In the genomic region with DNA sequence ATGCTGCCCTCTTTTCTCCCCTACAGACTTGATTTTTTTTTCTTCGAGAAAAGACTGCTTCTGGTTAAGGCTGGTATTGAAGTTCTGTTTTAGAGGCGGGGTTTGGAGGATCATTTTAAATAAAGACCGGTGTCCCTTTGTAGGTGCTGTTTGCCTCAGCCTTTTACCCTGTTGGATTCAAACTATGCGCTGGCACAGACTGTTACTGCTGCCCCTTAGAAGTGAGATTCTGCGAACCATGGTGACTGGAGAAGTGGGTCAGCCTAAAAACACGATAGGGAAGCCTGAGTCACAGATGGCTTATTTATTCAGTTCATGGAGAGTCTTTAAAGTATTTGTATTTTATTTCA, we compare ENCODE assay signal across 8 mouse cellular contexts. TPM values are rescaled to one million over a fixed set of nuclear protein-coding genes. Genes with fewer than 3 reads are reported as not detected.
DNase-seq lines count a peak whose midpoint lies in the region; ATAC-seq and TF ChIP-seq lines count a peak whose summit lies in the region.

No protein-coding gene starts in this region.

- peak overlapping the region; percentile 92 for H3K27ac ChIP-seq in heart, embryonic 13.5 days (replicated peaks)
- H3K27ac ChIP-seq in liver, embryonic 12.5 days, result peak overlapping the region; percentile 76
- peak overlapping the region; percentile 87; the same call in 1 of the 2 replicates for H3K27ac ChIP-seq in stomach, embryonic 15.5 days

- peak; percentile 17 for DNase-seq in lung, adult 2 months
- no peak for DNase-seq in lung, postnatal 25 days (ENCODE audit: low spot score)
- peak; percentile 61 for DNase-seq in brain, adult 2 months (ENCODE audit: low read depth, low spot score)
- DNase-seq in ovary, postnatal 14 days (ENCODE audit: low spot score), result no peak
- no peak for DNase-seq in MN1 (ENCODE audit: low spot score)

- TF ChIP-seq POLR2A in lung, adult 2 months (IDR thresholded peaks at IDR 0.05; ENCODE audit: borderline replicate concordance, extremely low read depth, low read depth, low read length), result no peak

- H3K9me3 ChIP-seq in heart, embryonic 13.5 days, result no peaks in the 10 kb centered on the region
- H3K9me3 ChIP-seq in liver, embryonic 12.5 days (replicated peaks), result no peaks in the 10 kb centered on the region
- no peaks in the 10 kb centered on the region for H3K9me3 ChIP-seq in stomach, embryonic 15.5 days

- H3K4me2 ChIP-seq in heart, embryonic 13.5 days, result peak overlapping the region; percentile 79
- H3K4me2 ChIP-seq in liver, embryonic 12.5 days, result peak overlapping the region; percentile 98
- H3K4me2 ChIP-seq in stomach, embryonic 15.5 days, result peak overlapping the region; percentile 78

- H3K9ac ChIP-seq in heart, embryonic 13.5 days, result peak overlapping the region; percentile 95
- H3K9ac ChIP-seq in liver, embryonic 12.5 days, result peak overlapping the region; percentile 77
- peak overlapping the region; percentile 76; the same call in 1 of the 2 replicates for H3K9ac ChIP-seq in stomach, embryonic 15.5 days

- 6% methylated on average over 6 of the region's 6 CpGs for WGBS in lung, adult 2 months
- 3% methylated on average over 6 of the region's 6 CpGs for WGBS in heart, embryonic 13.5 days
- 3% methylated on average over 6 of the region's 6 CpGs for WGBS in liver, embryonic 12.5 days (ENCODE audit: insufficient replicate concordance)
- 2% methylated on average over 6 of the region's 6 CpGs for WGBS in stomach, embryonic 15.5 days

- H3K27me3 ChIP-seq in heart, embryonic 13.5 days (replicated peaks), result no peaks in the 10 kb centered on the region
- H3K27me3 ChIP-seq in liver, embryonic 12.5 days (replicated peaks), result no peaks in the 10 kb centered on the region
- no peaks in the 10 kb centered on the region for H3K27me3 ChIP-seq in stomach, embryonic 15.5 days (replicated peaks)

- no peaks in the 10 kb centered on the region for H3K36me3 ChIP-seq in heart, embryonic 13.5 days
- H3K36me3 ChIP-seq in liver, embryonic 12.5 days, result no peaks in the 10 kb centered on the region
- H3K36me3 ChIP-seq in stomach, embryonic 15.5 days, result no peaks in the 10 kb centered on the region

- no peak for ATAC-seq in heart, embryonic 13.5 days (ENCODE audit: extremely low read depth, insufficient number of reproducible peaks, low FRiP score, low TSS enrichment)
- ATAC-seq in liver, embryonic 12.5 days, result no peak
- no peak for ATAC-seq in stomach, embryonic 15.5 days (ENCODE audit: insufficient read depth, low FRiP score, low read depth)

- peaks cover 6% of the 10 kb centered on the region for H3K4me1 ChIP-seq in lung, adult 2 months (ENCODE audit: control insufficient read depth, insufficient read depth, low read length)
- peaks cover 25% of the 10 kb centered on the region for H3K4me1 ChIP-seq in heart, embryonic 13.5 days
- peaks cover 23% of the 10 kb centered on the region for H3K4me1 ChIP-seq in liver, embryonic 12.5 days
- peaks cover 6% of the 10 kb centered on the region; the same call in 1 of the 2 replicates for H3K4me1 ChIP-seq in stomach, embryonic 15.5 days

- no peak for TF ChIP-seq CTCF in lung, adult 2 months (IDR thresholded peaks at IDR 0.05; ENCODE audit: insufficient read depth, low read length)

- H3K4me3 ChIP-seq in lung, adult 2 months (replicated peaks; ENCODE audit: extremely low read depth, low read depth, low read length), result peak overlapping the region; percentile 76
- H3K4me3 ChIP-seq in heart, embryonic 13.5 days, result peak overlapping the region; percentile 92
- H3K4me3 ChIP-seq in liver, embryonic 12.5 days, result peak overlapping the region; percentile 76
- peak overlapping the region; percentile 91 for H3K4me3 ChIP-seq in stomach, embryonic 15.5 days (replicated peaks)

RNA-seq across cellular contexts. Expression of gene Nmt2, which starts 1.1 kb away (rescaled TPM):
- polyA plus RNA-seq in lung, adult 2 months (2012; rRNA removed), result 5.0 and 6.8 TPM in 2 replicates
- polyA plus RNA-seq in heart, embryonic 13.5 days (2015; fragmentation: Nextera tagmentation; extraction: Ambion mirVana), result 32.1 and 36.3 TPM in 2 replicates
- 21.7 and 21.8 TPM in 2 replicates for polyA plus RNA-seq in liver, embryonic 12.5 days (2016; fragmentation: Nextera tagmentation; extraction: Ambion mirVana)
- polyA plus RNA-seq in stomach, embryonic 15.5 days (2015; fragmentation: Nextera tagmentation; extraction: Ambion mirVana), result 38.2 and 39.7 TPM in 2 replicates

RNA-seq across cellular contexts. Expression of gene Rpp38, which starts 47.3 kb away (rescaled TPM):
- polyA plus RNA-seq in lung, adult 2 months (2012; rRNA removed), result 1.1 and 2.2 TPM in 2 replicates
- polyA plus RNA-seq in heart, embryonic 13.5 days (2015; fragmentation: Nextera tagmentation; extraction: Ambion mirVana), result 10.2 and 13.8 TPM in 2 replicates
- 19.7 TPM in 2 replicates for polyA plus RNA-seq in liver, embryonic 12.5 days (2016; fragmentation: Nextera tagmentation; extraction: Ambion mirVana)
- 23.5 and 24.7 TPM in 2 replicates for polyA plus RNA-seq in stomach, embryonic 15.5 days (2015; fragmentation: Nextera tagmentation; extraction: Ambion mirVana)

RNA-seq across cellular contexts. Expression of gene Acbd7, which starts 50.8 kb away (rescaled TPM):
- not detected in 2 replicates for polyA plus RNA-seq in lung, adult 2 months (2012; rRNA removed)
- 0.82 and 1.0 TPM in 2 replicates for polyA plus RNA-seq in heart, embryonic 13.5 days (2015; fragmentation: Nextera tagmentation; extraction: Ambion mirVana)
- polyA plus RNA-seq in liver, embryonic 12.5 days (2016; fragmentation: Nextera tagmentation; extraction: Ambion mirVana), result 0.37 and 0.93 TPM in 2 replicates
- 0.91 and 2.0 TPM in 2 replicates for polyA plus RNA-seq in stomach, embryonic 15.5 days (2015; fragmentation: Nextera tagmentation; extraction: Ambion mirVana)

Comparison
In these comparisons a context has a peak if more than half of its experiments do, and no peak if none do; other contexts are left out.
1. DNase-seq: peak in lung, adult 2 months (single experiment) and brain, adult 2 months (single experiment); none in lung, postnatal 25 days (single experiment), ovary, postnatal 14 days (single experiment) and MN1 (single experiment).
2. Peak in every context shown above with its lines, with median percentiles within 50 percentile points of each other: H3K4me3 ChIP-seq, H3K27ac ChIP-seq, H3K4me2 ChIP-seq and H3K9ac ChIP-seq.